Comparison of ENCODE assay signal across 8 mouse cellular contexts in the genomic region with DNA sequence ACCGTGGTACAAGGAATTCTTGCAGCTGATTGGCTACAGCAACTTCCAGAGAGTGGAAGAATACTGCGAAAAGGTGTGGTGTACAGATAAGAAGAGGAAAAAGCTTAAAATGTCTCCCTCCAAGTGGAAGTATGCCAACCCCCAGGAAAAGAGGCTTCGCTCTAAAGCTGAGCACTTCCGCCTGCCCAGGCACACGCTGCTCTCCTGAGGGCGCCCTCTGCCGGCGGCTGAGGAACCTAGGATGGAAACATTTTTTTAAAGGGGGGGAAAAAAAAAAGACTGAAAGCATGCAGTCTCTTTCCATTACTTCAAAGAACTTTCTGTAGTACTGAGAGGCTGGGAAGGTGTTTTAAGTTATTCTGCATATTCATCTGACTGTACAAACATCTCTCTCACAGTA.
DNase-seq lines count a peak whose midpoint lies in the region; ATAC-seq and TF ChIP-seq lines count a peak whose summit lies in the region.

No protein-coding gene starts in this region.

- no peak overlapping the region for H3K9ac ChIP-seq in midbrain, embryonic 15.5 days

- no peak for DNase-seq in frontal cortex, postnatal 36 days (ENCODE audit: low spot score in 2 of 2)
- peak; percentile 32 for DNase-seq in midbrain, embryonic 10.5 days (ENCODE audit: low spot score)
- peak; percentile 4 to 61 for DNase-seq in kidney, postnatal 36 days
- DNase-seq in testis, postnatal 10 days (ENCODE audit: low spot score) = peak; percentile 73
- no peak for DNase-seq in cerebellum, adult 2 months

- H3K27me3 ChIP-seq in midbrain, embryonic 10.5 days (ENCODE audit: low read depth, poor library complexity, severe bottlenecking) = no peaks in the 10 kb centered on the region
- no peaks in the 10 kb centered on the region for H3K27me3 ChIP-seq in midbrain, embryonic 15.5 days (replicated peaks)
- no peaks in the 10 kb centered on the region for H3K27me3 ChIP-seq in cerebellum, adult 2 months (ENCODE audit: control insufficient read depth, insufficient read depth, low read length)

- no peaks in the 10 kb centered on the region for H3K9me3 ChIP-seq in midbrain, embryonic 10.5 days (replicated peaks)
- H3K9me3 ChIP-seq in midbrain, embryonic 15.5 days = no peaks in the 10 kb centered on the region

- H3K27ac ChIP-seq in midbrain, embryonic 10.5 days (replicated peaks) = no peak overlapping the region
- H3K27ac ChIP-seq in midbrain, embryonic 15.5 days = no peak overlapping the region
- no peak overlapping the region for H3K27ac ChIP-seq in bone marrow, adult 2 months (ENCODE audit: control insufficient read depth, insufficient read depth, low read depth, low read length, poor library complexity)
- H3K27ac ChIP-seq in cerebellum, adult 2 months (ENCODE audit: insufficient read depth, low read length) = no peak overlapping the region

- TF ChIP-seq CTCF in bone marrow, adult 2 months (IDR thresholded peaks at IDR 0.05; ENCODE audit: control insufficient read depth, insufficient read depth, low read length) = 0 out of 2 replicates have a peak, but pooled peaks have one; percentile 6
- TF ChIP-seq CTCF in cerebellum, adult 2 months (IDR thresholded peaks at IDR 0.05; ENCODE audit: borderline replicate concordance, insufficient read depth, low read depth, low read length) = no peak

- no peaks in the 10 kb centered on the region for H3K4me1 ChIP-seq in midbrain, embryonic 10.5 days
- no peaks in the 10 kb centered on the region for H3K4me1 ChIP-seq in midbrain, embryonic 15.5 days
- H3K4me1 ChIP-seq in bone marrow, adult 2 months (ENCODE audit: control insufficient read depth, insufficient read depth, low read length) = no peaks in the 10 kb centered on the region
- H3K4me1 ChIP-seq in cerebellum, adult 2 months (ENCODE audit: control insufficient read depth, insufficient read depth, low read length) = no peaks in the 10 kb centered on the region

- no peaks in the 10 kb centered on the region for H3K36me3 ChIP-seq in midbrain, embryonic 10.5 days
- no peaks in the 10 kb centered on the region for H3K36me3 ChIP-seq in midbrain, embryonic 15.5 days (replicated peaks)

- TF ChIP-seq POLR2A in bone marrow, adult 2 months (IDR thresholded peaks at IDR 0.05; ENCODE audit: borderline replicate concordance, control insufficient read depth, low read depth, low read length) = no peak
- no peak for TF ChIP-seq POLR2A in cerebellum, adult 2 months (IDR thresholded peaks at IDR 0.05; ENCODE audit: borderline replicate concordance, insufficient read depth, low read length)

- WGBS in midbrain, embryonic 10.5 days = 46% methylated on average over 8 of the region's 8 CpGs
- 43% methylated on average over 8 of the region's 8 CpGs for WGBS in midbrain, embryonic 15.5 days
- WGBS in bone marrow, adult 2 months = 38% methylated on average over 8 of the region's 8 CpGs
- whole genome bisulfite sequencing in cerebellum, adult 2 months = 34% methylated on average over 8 of the region's 8 CpGs

- H3K4me2 ChIP-seq in midbrain, embryonic 15.5 days = no peak overlapping the region

- no peak overlapping the region for H3K4me3 ChIP-seq in midbrain, embryonic 10.5 days
- H3K4me3 ChIP-seq in midbrain, embryonic 15.5 days = no peak overlapping the region
- no peak overlapping the region for H3K4me3 ChIP-seq in bone marrow, adult 2 months (replicated peaks; ENCODE audit: control insufficient read depth, low read depth, low read length)
- H3K4me3 ChIP-seq in cerebellum, adult 2 months (replicated peaks; ENCODE audit: insufficient read depth, low read depth, low read length) = no peak overlapping the region

- ATAC-seq in frontal cortex, adult (ENCODE audit: low TSS enrichment) = peak; percentile 50; the same call in 1 of the 2 replicates
- no peak for ATAC-seq in midbrain, embryonic 15.5 days (replicated peaks)

Comparison
In these comparisons a context has a peak if more than half of its experiments do, and no peak if none do; other contexts are left out.
1. DNase-seq: peak in midbrain, embryonic 10.5 days (single experiment), kidney, postnatal 36 days (2 of 2) and testis, postnatal 10 days (single experiment); none in frontal cortex, postnatal 36 days (0 of 2) and cerebellum, adult 2 months (0 of 2).